Mouse (Mus musculus): Measurements from ENCODE around the gene Thsd4.

- TF ChIP-seq CTCF (IDR thresholded peaks at IDR 0.05; ENCODE audit: extremely low read depth, insufficient read depth, low read length) = no peak
- TF ChIP-seq POLR2A (IDR thresholded peaks at IDR 0.05; ENCODE audit: extremely low read depth, insufficient read depth, low read length) = no peak
Observed at GRCm38 (mm10) chr9:60545361-60546096, 23.7 kb upstream of the Thsd4 start.

All from cortical plate, adult 2 months (tissue).